Mouse (Mus musculus): ENCODE data around the gene Sgms1.
"Not testable (repeated sequence)": the region's sequence is repeated elsewhere in the genome, so short reads cannot be mapped to it uniquely, and the experiment has no call there.

Gene Sgms1

DNA sequence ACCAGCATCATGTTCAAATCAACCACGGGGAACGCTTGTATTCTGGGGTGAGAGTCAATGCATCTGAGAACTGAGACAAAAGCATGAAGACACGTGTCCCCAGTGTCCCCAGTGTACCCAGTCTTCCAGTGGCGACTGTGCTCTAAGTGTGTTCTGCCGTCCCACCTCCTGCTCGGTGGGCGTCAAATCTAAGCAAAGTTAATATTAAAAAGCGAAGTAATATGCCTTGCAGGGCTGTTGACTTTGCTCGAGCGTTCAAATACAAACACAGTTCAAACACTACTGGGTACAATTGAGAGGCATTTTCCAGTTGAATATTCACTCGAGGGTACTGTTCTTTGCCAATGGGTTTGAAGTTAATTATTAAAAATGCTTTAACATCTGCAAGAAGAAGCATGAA is 66.4 kb downstream of the Sgms1 start:
- no peak for DNase-seq

DNA sequence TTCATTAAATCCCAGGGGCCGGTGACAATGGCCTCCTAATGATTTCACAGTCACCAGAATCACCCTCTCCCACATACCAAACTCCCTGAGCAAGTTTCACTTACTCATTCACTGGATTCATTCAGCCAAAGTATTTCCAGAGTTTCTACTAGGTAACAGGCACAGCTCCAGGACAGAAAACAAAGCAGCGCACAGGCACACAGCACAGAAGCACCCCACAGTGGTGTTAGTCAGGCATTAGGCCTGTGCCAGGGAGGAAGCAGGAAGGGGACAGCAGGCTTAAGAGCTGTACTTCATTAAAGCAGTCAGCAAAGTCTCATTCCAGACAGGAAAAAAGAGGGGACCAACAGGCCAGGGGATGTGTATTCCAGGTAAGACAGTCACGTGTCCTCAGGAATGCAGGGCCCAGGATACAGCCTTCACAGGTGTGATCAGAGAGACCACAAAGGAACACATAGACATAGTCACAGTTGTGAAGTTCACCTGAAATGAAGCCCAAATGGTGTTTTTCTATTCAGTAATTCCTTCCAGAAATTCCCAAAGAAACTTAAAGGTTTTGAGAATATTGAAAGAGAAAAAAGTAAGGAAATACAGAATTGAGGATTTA is 67.0 kb downstream of the Sgms1 start:
- peak; percentile 74 for DNase-seq

DNA sequence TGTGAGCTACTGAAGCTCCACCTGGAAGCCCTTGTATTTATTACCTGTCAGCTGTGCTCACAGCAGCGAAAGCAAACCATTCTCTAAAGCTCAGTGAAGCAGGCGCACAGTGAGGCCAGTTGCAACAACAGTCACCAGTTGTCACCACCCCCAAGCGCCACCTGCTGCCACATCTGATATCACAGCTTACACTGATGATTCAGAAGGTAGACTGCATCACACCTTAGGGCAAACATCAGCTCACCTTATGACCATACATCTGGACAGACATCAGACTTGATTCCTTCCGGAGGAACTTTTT is 69.2 kb downstream of the Sgms1 start:
- no peak for DNase-seq

DNA sequence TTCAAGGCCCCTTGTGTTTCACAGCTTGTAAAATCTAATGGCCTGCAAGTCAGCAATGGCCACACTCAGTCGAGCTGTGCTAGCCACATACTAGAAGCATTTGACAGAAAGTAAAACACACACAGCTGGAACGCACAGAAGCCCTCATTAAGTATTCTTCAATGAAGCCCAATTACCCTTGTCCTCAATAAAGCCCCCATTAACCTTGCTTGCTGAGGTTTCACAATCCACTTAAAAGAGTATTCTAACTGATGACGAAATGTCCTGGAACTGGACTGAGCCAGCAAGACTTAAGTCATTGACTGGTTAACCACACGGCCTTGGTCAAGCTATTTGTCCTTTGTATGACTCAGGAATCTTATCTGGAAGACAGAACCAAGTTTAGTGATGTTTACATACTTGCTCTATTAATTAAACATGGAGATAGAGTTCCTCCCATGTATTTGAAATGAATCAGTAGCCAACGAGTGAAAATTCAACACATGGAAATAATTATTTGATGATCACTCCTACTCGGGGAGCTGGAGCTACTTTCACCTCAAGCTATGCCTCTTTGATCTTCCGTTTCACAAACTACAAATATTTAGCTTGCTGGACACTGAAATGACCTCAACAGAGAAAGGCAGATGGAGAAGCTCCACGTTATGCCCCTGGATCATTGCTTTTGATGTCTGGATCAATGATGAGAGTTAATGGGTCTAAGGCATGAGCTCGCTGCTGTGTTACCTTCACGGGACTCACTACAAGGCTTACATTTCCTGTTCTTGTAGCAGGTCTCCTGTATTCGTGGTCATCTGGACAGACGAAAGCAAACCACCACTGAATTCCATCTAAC is 69.8 kb downstream of the Sgms1 start:
- DNase-seq = no peak

DNA sequence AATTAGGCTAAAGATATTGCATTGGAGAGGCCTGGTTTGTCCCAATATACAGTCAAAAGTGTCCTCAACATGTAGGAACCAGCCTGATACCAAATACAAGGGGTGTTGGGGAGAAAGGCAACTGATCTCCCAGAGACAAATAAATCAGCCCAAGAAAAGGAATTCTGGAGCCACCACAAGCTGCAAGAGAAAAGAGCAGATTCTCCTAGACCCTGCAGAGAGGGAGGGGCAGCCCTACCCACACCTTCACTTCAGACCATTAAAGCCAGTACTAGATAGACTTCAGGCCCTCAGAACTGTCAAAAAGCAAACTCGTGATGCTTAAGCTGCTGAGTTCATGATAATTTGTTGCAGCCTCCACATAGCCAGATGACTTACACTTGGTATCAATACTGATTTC is 70.5 kb downstream of the Sgms1 start:
- DNase-seq = no peak

DNA sequence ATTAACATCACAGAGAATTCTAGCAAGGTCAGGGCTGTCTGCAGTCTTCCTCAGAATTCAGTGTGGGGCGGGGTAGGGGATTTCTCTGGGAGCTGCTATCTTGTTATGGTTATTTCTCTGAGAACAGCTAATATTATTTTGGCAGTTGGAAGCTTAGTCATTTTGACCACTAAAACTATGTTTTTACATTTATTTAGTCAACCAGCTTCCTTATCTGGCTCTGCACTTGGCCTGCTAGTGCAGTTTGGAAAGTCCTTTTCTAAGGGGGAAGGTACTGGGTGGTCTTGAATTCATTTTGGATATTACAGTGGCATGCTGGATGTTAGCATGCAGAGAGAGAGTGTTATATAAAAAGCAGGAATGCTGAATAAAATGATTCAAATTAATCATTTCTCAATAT is 72.2 kb downstream of the Sgms1 start:
- not testable (repeated sequence) for DNase-seq

DNA sequence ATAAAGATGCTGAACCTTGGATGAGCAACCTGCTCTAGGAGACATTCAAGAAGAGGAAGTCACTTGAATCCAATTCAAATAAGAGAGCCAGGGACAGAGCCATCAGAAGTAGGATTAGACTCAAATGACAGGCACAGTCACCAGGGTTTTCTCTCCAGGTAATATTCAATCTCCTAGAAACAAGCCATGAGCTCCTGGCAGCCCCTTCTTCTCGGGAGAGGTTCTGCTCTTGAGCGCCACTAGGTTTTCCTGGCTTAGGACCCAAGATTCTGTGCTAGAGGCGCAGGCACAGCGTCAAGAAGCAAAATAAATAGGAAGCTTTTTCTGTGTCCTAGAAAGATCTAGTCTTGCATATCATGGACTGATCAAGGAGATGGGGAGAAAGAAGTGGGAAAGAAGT is 76.2 kb downstream of the Sgms1 start:
- DNase-seq = no peak

DNA sequence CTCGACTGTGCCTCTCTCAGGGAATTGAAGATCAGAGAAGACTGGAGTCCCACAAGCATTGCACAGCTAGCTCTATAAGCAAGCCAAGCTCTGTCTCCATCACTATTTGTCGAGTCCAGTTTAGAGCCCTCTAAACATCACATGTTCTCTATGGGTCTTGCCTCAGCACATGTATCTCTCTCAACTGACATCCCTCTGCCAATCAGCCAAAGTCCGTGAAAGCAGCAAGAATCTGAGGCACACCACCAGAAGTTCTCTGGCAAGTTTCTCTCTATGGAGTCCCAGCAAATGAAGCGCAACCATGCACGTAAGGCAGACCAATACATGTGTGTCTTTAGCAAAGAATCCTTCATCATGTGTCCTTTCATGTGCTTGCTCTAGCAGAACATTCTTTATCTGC is 77.8 kb downstream of the Sgms1 start:
- DNase-seq = no peak

DNA sequence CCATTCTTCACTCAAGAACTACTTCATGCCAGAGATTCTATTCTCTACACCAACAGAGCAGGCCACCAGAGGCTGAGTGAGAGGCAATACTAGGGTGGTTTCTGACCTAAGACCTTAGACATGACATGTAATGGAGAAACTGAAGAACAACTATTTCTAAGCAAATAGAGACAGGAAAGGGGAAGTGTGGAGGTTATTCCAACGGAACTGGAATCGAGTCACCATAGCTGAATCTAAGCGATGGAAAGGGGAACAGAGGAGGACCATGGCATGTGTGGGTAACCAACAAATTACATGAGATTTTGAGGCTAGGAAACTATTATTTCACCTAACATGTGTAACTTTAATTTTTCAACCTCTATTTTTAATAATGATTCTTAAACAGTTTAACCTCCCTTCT is 78.5 kb downstream of the Sgms1 start:
- DNase-seq = no peak

DNA sequence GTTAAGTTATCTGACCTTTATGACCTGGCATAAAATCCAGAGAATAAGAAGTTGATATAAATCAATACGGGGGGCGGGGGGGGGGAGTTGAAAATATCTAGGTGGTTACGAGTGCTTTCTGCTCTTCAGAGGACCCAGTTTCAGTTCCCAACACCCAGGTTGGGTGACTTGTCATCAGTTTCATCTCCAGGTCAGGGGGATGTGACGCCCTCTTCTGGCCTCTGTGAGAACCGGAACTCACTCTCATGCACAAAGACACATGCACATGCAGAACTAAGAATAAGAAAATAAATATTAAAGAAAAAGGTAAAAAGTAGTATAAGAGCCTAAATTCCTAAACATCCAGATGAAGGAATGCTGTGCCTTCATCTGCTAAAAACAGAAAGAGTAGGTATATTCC is 79.0 kb downstream of the Sgms1 start:
- no peak for DNase-seq

DNA sequence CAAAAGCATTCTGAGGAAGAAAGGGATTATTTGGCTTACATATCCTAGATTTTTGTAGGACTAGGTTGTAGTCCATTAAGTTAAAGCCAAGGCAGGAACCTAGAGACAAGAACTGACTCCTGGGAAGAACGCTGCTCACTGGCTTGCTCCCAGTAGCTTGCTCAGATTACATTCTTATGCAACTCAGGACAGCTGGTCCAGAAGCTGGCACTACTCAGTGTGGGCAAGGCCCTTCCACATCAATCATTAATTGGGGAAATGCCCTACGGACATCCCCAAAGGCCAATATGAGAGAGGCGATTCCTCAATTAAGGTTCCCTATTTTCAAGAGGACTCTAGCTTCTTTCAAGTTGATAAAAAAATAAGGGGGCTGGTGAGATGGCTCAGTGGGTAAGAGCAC is 80.2 kb downstream of the Sgms1 start:
- no peak for DNase-seq

DNA sequence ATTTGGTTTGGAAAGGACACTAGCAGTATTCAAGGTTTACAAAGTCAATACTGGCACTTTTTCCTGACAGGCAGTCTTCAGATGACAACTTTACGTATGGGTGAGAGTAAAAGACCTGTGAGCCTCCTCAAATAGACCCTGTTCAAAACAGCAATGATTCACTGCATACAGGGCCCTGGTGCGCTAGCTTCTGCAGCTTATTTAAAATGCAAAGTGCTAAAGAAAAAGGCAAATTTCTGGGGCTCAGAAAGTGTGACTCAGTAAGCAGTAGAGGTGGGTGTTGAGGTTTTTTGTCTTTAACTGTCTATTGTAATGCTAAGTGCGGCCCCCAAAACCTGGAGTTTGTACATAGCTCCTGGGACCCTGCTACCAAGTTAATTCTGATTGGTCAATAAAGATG is 81.2 kb downstream of the Sgms1 start:
- no peak for DNase-seq

DNA sequence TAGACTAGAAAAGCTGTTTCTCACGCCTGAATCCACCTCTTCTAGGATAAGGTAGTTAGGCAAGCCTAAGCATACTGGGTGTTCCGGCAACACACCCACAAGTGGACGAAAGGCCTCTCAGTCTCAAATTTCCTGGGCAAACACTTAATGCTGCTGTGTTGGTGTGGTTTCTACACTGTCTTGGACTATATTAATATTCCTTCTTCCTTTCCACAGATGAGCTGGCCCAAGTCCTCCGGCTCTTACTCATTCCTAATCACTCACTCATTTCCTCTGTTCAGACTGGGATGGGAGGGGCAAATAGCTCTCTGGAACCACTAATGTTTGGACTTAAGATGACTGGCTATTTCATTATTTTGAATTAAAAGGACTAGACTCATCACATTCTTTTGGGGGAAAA is 84.6 kb downstream of the Sgms1 start:
- DNase-seq = no peak

DNA sequence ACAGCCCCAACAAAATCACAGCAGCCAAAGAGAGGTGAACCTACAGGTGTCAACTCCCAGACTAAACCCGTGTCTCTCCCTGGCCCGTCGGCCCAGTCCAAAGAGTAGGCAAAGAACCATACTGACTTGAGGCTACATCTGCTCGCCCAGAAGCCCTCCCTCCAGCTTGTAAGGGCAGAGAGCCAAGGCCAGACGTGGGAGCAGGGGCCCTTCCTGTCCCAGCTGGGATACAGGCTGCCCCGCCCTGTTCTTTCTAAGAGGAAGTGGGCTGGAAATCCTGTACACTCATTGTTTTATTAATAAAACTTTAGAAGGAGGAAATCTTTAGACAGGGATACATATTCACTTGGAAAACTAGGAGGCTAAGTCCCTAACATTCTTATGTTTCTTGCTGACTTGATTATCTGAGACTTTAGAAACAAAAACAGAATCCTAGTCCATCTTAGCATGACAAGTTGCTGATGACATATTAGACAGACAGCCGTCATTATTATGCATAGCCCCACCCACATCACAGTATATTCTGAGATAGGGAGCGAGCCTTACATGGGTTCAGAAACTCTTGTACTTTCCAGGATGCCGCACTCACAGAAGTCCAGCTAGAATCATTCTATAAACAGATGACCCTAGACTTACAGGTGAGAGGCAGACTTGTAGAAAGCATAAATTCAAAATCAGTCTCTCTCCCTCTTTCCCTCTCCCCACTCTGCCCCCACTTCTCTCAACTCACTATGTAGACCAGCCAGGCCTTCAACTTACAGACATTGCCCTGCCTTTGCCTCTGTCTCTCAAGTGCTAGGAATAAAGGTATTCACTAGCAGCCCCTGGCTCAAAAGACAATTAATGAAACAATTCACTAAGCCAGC is 85.3 kb downstream of the Sgms1 start:
- no peak for DNase-seq

DNA sequence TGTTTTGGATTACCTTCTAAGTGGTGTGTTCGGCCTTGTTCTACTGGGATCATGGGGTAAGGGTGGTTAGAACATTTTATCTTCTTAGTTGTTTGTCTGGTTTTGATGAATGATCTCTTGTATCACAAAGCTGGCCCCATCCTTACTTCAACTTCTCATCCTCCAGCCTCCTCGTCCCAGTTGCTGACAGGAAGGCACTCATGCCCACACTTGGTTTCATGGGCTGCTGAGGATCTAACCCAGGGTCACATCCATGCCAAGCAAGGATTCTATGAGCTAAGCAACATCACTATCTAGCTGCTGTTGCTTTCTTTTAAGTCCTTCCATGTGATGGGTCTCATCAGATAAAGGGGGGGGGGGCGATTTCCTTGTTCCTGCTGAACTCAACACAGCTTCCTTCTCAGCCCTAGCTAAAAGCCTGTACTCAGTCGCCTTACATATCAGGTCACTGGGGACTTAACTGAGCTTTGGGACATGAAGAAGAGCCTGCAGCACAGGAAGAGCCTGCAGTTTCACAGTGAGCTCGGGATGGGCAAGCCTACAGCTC is 86.6 kb downstream of the Sgms1 start:
- no peak for DNase-seq

DNA sequence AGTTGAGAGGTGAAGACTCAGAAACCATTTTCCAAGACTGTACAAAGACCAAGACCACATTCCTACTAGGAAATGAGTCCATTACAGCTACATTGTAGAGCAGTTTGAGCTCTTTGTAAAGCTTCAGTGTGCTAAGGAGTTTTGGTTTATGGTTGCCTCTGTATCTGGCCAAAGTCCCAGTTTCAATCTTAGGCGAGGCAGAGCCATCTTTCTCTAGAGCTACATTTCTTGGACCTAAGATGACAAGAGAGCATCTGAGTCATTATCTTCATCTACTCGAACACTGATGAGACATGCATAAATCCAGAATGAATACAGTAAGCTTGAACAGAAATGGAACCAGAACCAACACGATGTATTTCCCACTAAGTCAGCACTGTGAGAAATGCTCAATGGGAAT is 87.9 kb downstream of the Sgms1 start:
- DNase-seq = no peak

DNA sequence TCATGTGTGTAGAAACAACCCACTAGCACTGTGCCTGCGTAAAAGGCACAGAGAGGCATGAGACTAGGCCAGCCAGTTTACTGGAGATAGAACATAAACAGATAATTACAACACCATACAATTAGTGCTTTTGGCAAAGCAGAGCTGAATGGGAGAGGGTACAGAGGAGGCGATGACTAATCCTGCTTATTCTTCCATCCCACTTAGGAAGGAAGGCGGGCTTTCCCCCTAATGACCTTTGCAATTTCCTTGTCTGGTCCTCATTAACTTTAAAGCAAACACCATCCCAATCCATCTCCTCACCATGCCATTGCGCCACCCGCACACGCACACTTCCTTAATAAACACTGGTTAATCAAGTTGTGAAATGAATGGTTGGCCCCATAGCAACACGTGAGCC is 91.3 kb downstream of the Sgms1 start:
- no peak for DNase-seq

DNA sequence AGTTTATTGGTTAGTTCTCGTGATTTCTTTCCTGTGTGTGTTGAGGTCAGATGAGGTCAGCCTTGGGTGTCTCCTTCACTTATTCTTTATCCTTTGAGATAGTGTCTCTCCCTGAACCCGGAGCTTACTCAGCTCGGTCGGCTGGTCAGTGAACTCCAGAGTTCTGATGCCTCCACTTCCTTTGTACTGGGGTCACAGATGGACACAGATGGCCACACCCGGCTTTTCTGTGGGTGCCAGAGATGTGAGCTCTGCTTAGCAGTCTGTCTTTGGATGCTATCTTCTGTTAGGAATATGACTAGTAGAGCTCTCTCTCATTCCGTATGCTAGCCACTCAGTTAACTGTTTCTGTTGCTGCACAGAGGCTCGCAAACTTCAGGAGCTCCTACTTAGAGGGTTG is 92.7 kb downstream of the Sgms1 start:
- no peak for DNase-seq

DNA sequence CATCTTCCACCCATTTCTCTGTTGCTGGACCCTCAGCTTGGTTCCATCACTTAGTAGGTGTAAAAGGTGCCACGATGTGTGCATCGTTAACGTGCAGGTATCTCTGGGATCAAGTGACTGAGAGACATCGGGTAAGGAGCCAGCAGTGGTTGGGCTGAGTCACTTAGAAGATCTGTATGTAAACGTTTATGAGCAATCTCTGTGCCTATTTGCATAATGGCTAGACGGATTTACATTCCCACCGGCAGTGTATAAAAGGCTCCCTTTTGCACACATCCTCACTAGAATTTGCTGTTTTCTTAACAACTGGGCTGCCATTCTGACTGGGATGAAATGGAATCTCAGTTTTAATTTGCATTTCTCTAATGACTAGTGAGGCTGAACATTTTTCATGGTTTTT is 93.9 kb downstream of the Sgms1 start:
- DNase-seq = no peak

DNA sequence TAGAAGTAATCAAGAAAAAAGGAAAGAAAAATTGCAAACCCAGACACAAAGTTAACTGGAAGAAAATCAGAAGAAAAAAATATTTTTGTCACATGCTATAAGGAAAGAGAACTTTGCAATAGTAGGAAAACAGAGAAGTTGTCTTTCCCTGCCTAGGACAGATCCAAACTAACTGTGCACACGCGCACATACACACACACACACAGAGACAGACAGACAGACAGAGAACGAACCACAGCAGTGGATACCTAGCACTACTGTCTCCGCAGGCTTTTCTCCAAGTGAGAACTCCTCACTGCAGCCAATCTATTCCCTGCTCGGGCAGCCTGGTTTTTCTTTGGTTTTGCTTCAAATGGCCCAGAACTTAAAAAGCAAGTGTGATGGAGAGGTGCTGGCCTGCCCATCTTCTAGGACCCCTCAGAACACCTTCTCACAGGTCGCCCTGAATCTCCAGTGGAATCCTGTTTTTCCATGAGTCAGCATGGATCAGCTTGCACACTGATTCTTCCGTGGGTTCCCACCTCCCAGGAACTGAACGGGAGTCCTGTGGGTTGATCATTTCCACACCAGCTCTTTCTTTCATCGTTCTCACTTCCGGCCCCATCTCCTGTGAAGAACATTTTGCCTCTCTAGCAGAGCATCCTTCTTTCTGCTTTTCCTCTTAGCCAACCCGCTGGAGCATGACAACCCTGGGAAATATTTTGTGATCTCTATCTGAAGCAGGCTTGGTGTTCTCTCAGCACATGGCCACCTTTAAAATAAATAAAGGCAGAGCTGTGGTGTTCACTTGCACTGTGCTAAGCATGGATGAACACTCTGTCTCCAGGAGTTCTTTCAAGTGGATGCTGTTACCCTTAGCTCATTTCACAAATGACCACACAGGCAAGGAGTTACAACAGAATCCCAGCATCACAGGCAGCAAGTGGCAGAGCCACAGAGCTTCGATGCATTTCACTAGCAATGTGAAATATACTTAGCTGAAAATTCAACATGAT is 96.4 kb downstream of the Sgms1 start:
- no peak for DNase-seq

DNA sequence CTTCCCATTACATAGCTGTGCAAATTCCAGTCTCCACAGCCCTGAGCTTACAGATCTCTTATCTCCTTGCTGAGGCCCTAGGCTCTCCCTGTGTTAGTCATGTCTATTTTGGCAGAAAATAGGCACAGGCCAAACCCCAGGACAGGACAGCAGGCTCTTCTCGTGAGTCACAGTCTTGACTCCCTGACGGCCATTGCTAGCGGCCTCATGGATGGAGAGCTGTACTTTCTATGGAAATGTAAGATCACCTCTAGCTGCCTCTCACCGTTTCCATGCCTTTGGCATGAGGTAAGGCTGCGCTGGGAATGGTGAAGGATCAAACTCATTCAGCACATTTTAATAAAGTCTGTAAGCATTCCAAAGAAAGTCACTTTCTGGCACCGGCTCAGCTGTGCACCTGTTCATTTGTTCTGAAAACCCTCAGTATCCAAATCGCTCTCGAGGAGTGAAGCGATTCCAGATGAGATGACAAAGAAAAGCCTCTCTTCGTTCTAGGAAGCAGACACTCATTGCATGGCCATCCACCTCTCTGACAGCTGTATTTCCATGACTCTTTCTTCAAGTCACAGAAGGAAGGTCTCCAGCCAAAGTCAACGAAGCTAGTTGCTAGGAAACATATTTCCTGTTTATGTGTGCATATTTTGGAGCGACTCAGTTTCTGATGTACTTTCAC is 97.3 kb downstream of the Sgms1 start:
- peak; percentile 48 for DNase-seq

DNA sequence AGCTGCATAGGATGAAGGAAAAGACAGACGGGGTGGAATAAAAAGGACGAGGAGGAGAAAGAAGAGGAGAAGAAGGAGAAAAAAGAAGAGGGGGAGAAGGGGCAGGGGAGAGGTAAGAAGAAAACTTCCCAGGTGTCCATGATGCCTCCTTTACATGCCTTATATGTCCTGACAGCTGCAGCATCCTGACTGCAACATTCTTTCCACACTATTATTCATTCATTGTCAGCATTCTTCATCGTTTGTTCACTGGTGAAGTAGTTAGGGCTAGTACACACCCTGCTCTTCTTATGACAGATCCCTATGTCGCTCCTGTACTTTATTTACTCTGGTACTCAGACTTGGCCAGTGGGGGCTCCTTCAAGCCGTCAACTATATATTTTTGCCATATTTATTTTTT is 98.4 kb downstream of the Sgms1 start:
- no peak for DNase-seq
